Mouse (Mus musculus): ENCODE measurements around the gene Gabpa. TPM values are rescaled to one million over a fixed set of nuclear protein-coding genes. Genes with fewer than 3 reads are reported as not detected.

The Gabpa gene
- polyA plus RNA-seq, 2 experiments = 33.9 to 34.4 TPM

- WGBS = 88% methylated on average over 1 of the region's 1 CpGs
Measured at GRCm38 (mm10) chr16:84810254-84810653, 24.5 kb upstream of the Gabpa start.

GRCm38 (mm10) chr16:84813852-84814251 is 20.9 kb upstream of the Gabpa start:
- ATAC-seq (ENCODE audit: low FRiP score, low read depth) (no peak), DNase-seq (ENCODE audit: low spot score) (no peak)
- H3K27me3 ChIP-seq (ENCODE audit: control insufficient read depth, insufficient read depth, low read length) = no peaks in the 10 kb centered on the region
- no peak overlapping the region for H3K9ac ChIP-seq (ENCODE audit: low read depth, low read length, severe bottlenecking)
- no peak overlapping the region for H3K27ac ChIP-seq (replicated peaks; ENCODE audit: low read depth, low read length)
- no peaks in the 10 kb centered on the region for H3K36me3 ChIP-seq (ENCODE audit: control insufficient read depth, insufficient read depth, low read length)
- H3K4me1 ChIP-seq (ENCODE audit: control insufficient read depth, insufficient read depth, low read length) = no peaks in the 10 kb centered on the region
- WGBS = 78% methylated on average over 8 of the region's 8 CpGs
- no peak overlapping the region for H3K4me2 ChIP-seq (replicated peaks; ENCODE audit: low read depth, low read length, severe bottlenecking)
- H3K9me3 ChIP-seq (ENCODE audit: control insufficient read depth, low read length) = no peaks in the 10 kb centered on the region
- no peak for TF ChIP-seq POLR2A (IDR thresholded peaks at IDR 0.05; ENCODE audit: borderline replicate concordance, extremely low read depth, insufficient read depth, insufficient read length)
- no peak overlapping the region for H3K4me3 ChIP-seq (replicated peaks; ENCODE audit: low read length)

More at GRCm38 (mm10) chr16:84810254-84810653, 24.5 kb upstream of the Gabpa start:
- H3K9me3 ChIP-seq (ENCODE audit: control insufficient read depth, low read length) = no peaks in the 10 kb centered on the region
- no peaks in the 10 kb centered on the region for H3K4me1 ChIP-seq (ENCODE audit: control insufficient read depth, insufficient read depth, low read length)
- no peaks in the 10 kb centered on the region for H3K36me3 ChIP-seq (ENCODE audit: control insufficient read depth, insufficient read depth, low read length)
- no peak overlapping the region for H3K9ac ChIP-seq (ENCODE audit: low read depth, low read length, severe bottlenecking)
- TF ChIP-seq POLR2A (IDR thresholded peaks at IDR 0.05; ENCODE audit: borderline replicate concordance, extremely low read depth, insufficient read depth, insufficient read length) = no peak
- H3K27me3 ChIP-seq (ENCODE audit: control insufficient read depth, insufficient read depth, low read length) = no peaks in the 10 kb centered on the region
- no peak overlapping the region for H3K4me2 ChIP-seq (replicated peaks; ENCODE audit: low read depth, low read length, severe bottlenecking)
- no peak overlapping the region for H3K27ac ChIP-seq (replicated peaks; ENCODE audit: low read depth, low read length)
- no peak for DNase-seq (ENCODE audit: low spot score)
- no peak overlapping the region for H3K4me3 ChIP-seq (replicated peaks; ENCODE audit: low read length)
- ATAC-seq (ENCODE audit: low FRiP score, low read depth) = no peak

- Histone ChIP-seq H3K9ac (ENCODE audit: low read depth, low read length, severe bottlenecking) (no peak overlapping the region), H3K4me2 (replicated peaks; ENCODE audit: low read depth, low read length, severe bottlenecking) (no peak overlapping the region), H3K9me3 (ENCODE audit: control insufficient read depth, low read length) (no peaks in the 10 kb centered on the region), H3K27ac (replicated peaks; ENCODE audit: low read depth, low read length) (no peak overlapping the region), H3K27me3 (ENCODE audit: control insufficient read depth, insufficient read depth, low read length) (no peaks in the 10 kb centered on the region), H3K4me1 (ENCODE audit: control insufficient read depth, insufficient read depth, low read length) (no peaks in the 10 kb centered on the region), H3K4me3 (replicated peaks; ENCODE audit: low read length) (no peak overlapping the region), H3K36me3 (ENCODE audit: control insufficient read depth, insufficient read depth, low read length) (no peaks in the 10 kb centered on the region)
- no peak for ATAC-seq (ENCODE audit: low FRiP score, low read depth)
- DNase-seq (ENCODE audit: low spot score) = no peak
- TF ChIP-seq POLR2A (IDR thresholded peaks at IDR 0.05; ENCODE audit: borderline replicate concordance, extremely low read depth, insufficient read depth, insufficient read length) = no peak
- 78% methylated on average over 8 of the region's 8 CpGs for WGBS
Measured at GRCm38 (mm10) chr16:84814511-84814910, 20.2 kb upstream of the Gabpa start.

DNA sequence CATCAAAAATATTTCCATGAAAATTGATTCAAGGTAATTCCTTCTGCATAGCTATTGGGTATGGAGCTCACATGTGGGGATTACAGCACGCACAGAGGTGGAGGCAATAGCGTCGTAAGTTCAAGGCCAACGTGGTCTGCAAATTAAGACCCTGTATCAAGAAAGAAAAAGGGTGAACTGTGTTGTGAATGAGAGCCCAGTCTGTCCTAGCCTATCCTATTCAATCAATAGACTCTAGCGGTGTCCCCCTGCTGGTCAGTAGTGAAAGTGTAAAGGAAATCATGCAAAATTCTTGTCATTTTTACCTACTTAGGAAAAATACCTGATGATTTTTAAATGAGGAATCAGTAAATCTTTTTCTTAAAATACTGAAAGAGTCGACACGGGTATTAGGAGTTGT is 17.3 kb upstream of the Gabpa start:
- WGBS = 39% methylated on average over 7 of the region's 7 CpGs
- no peak overlapping the region for H3K27ac ChIP-seq (replicated peaks; ENCODE audit: low read depth, low read length)
- DNase-seq (ENCODE audit: low spot score) = peak; percentile 54
- peaks cover 3% of the 10 kb centered on the region for H3K36me3 ChIP-seq (ENCODE audit: control insufficient read depth, insufficient read depth, low read length)
- no peaks in the 10 kb centered on the region for H3K9me3 ChIP-seq (ENCODE audit: control insufficient read depth, low read length)
- H3K4me1 ChIP-seq (ENCODE audit: control insufficient read depth, insufficient read depth, low read length) = no peaks in the 10 kb centered on the region
- no peak overlapping the region for H3K4me3 ChIP-seq (replicated peaks; ENCODE audit: low read length)
- TF ChIP-seq POLR2A (IDR thresholded peaks at IDR 0.05; ENCODE audit: borderline replicate concordance, extremely low read depth, insufficient read depth, insufficient read length) = no peak
- no peak overlapping the region for H3K4me2 ChIP-seq (replicated peaks; ENCODE audit: low read depth, low read length, severe bottlenecking)
- ATAC-seq (ENCODE audit: low FRiP score, low read depth) = no peak
- no peaks in the 10 kb centered on the region for H3K27me3 ChIP-seq (ENCODE audit: control insufficient read depth, insufficient read depth, low read length)
- H3K9ac ChIP-seq (ENCODE audit: low read depth, low read length, severe bottlenecking) = no peak overlapping the region

GRCm38 (mm10) chr16:84825009-84825408 is 9.7 kb upstream of the Gabpa start:
- DNase-seq (ENCODE audit: low spot score) (no peak), ATAC-seq (ENCODE audit: low FRiP score, low read depth) (no peak)
- Histone ChIP-seq H3K36me3 (ENCODE audit: control insufficient read depth, insufficient read depth, low read length) (peaks cover 69% of the 10 kb centered on the region), H3K9me3 (ENCODE audit: control insufficient read depth, low read length) (no peaks in the 10 kb centered on the region), H3K4me2 (replicated peaks; ENCODE audit: low read depth, low read length, severe bottlenecking) (no peak overlapping the region), H3K27ac (replicated peaks; ENCODE audit: low read depth, low read length) (no peak overlapping the region), H3K4me3 (replicated peaks; ENCODE audit: low read length) (no peak overlapping the region), H3K27me3 (ENCODE audit: control insufficient read depth, insufficient read depth, low read length) (no peaks in the 10 kb centered on the region), H3K4me1 (ENCODE audit: control insufficient read depth, insufficient read depth, low read length) (no peaks in the 10 kb centered on the region), H3K9ac (ENCODE audit: low read depth, low read length, severe bottlenecking) (no peak overlapping the region)
- no peak for TF ChIP-seq POLR2A (IDR thresholded peaks at IDR 0.05; ENCODE audit: borderline replicate concordance, extremely low read depth, insufficient read depth, insufficient read length)
- WGBS = 85% methylated on average over 6 of the region's 6 CpGs

DNA sequence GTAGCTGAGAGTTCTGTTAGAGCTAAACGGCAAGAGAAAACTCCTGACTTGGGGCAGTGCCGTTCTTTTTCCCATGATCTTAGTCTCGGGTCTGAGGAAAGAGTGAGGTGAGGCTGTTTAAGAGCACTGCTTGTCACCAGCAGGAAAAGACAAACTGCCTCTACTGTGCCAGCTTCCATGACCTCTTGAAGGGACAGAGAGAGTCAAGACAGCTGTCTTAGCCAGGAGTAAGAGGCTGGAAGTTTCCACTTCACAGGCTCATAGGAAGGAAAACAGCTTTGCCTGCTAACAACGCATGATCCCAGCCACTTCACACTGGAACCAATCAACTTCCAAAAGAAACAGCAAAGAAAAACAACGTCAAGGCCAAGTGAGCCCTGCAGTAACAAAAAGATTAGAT is 3.0 kb upstream of the Gabpa start:
- Histone ChIP-seq H3K9me3 (ENCODE audit: control insufficient read depth, low read length) (no peaks in the 10 kb centered on the region), H3K4me1 (ENCODE audit: control insufficient read depth, insufficient read depth, low read length) (peaks cover 4% of the 10 kb centered on the region; the same call in 1 of the 2 replicates), H3K4me3 (replicated peaks; ENCODE audit: low read length) (no peak overlapping the region), H3K27me3 (ENCODE audit: control insufficient read depth, insufficient read depth, low read length) (no peaks in the 10 kb centered on the region), H3K9ac (ENCODE audit: low read depth, low read length, severe bottlenecking) (no peak overlapping the region), H3K27ac (replicated peaks; ENCODE audit: low read depth, low read length) (no peak overlapping the region), H3K36me3 (ENCODE audit: control insufficient read depth, insufficient read depth, low read length) (peaks cover 56% of the 10 kb centered on the region), H3K4me2 (replicated peaks; ENCODE audit: low read depth, low read length, severe bottlenecking) (no peak overlapping the region)
- no peak for TF ChIP-seq POLR2A (IDR thresholded peaks at IDR 0.05; ENCODE audit: borderline replicate concordance, extremely low read depth, insufficient read depth, insufficient read length)
- ATAC-seq (ENCODE audit: low FRiP score, low read depth) = no peak
- WGBS = 86% methylated on average over 5 of the region's 5 CpGs
- no peak for DNase-seq (ENCODE audit: low spot score)

Measured in limb, embryonic 14.5 days (tissue).